Mouse (Mus musculus) MN1 (cell line): ENCODE measurements around the gene Lrrc49.

Experiments used
- DNase-seq: peaks from one replicate; pipeline ENCODE4 v3.0.0-alpha.2; 2016; ENCODE audit warnings: low spot score

Lrrc49 gene

DNA sequence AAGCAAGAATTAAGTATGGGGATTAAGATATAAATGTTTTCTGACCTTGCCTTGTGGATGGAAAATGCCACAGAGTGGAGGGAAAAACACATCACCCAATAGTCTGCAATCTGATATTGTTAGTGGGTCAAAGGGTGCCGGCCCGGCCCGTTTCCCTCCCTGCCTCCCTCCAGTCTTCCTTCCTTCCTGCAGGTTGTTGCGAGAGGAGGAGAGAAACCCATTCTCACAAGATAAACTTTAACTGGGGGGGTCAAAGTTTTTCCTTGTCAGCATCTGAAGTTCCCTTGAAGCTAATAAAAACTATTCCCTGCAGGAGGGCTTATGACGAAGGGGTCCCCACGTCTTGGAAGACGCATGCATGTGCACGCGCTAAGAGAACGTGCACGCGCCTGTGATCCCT is 157.6 kb downstream of the Lrrc49 start:
- no peak for DNase-seq

GRCm38 (mm10) chr9:60529348-60530243 is 158.4 kb downstream of the Lrrc49 start:
- DNase-seq: no peak

GRCm38 (mm10) chr9:60528269-60528668 is 159.7 kb downstream of the Lrrc49 start:
- no peak for DNase-seq

DNA sequence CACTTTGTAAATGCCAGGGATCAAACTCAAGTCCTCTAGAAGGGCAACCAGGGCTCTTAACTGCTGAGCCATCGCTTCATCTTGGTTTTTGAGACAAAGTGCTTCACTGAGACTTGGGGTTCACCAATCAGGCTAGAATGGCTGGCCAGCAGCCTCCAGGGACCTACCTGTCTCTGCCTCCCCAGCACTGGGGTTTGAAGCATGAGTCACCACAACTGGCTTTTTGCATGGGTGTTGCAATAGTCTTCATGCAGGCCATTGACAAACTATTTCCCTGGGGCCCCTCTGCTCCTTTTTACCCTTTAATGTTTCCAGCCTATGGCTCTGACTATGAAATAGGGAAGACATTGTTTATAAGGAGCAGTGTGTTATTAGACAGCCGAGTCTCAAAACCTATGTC is 160.1 kb downstream of the Lrrc49 start:
- no peak for DNase-seq

DNA sequence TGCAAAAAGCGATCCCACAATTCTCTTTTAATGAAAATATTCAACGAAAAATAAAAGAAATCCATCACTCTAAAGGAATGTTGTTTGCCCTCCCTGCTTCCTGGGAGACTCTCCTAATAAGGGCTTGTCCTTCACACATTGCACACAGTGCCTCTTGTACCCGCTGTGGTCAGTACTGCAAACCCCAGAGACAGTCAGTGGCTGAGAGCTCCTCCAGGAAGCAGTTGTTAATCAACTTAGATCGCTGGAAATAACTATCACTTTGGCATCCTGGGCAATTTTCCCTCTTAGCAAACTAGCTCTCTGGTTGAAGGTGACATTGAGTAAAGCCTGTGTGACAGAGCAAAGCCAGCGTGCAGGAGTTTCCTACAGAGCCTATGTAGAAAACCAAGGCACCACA is 160.9 kb downstream of the Lrrc49 start:
- DNase-seq: no peak

DNA sequence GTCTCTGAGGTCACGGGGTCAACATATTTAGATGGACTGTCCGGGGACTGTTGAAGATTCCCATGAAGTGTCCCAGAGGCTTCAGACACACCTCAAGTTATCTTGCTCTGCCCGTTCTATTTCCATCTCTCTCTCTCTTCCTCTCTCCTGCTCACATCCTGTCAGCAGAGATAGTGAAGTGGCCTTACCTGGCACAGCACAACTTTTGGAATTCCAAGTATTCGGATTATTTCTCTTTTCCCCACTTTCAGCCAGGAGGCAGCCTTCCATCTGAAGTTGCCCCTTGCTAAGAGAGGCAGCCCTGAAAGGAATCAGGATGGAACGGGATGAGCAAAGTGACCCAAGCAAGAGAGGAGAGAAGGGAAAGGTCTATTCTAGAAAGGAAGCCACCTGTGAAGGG is 161.8 kb downstream of the Lrrc49 start:
- no peak for DNase-seq

DNA sequence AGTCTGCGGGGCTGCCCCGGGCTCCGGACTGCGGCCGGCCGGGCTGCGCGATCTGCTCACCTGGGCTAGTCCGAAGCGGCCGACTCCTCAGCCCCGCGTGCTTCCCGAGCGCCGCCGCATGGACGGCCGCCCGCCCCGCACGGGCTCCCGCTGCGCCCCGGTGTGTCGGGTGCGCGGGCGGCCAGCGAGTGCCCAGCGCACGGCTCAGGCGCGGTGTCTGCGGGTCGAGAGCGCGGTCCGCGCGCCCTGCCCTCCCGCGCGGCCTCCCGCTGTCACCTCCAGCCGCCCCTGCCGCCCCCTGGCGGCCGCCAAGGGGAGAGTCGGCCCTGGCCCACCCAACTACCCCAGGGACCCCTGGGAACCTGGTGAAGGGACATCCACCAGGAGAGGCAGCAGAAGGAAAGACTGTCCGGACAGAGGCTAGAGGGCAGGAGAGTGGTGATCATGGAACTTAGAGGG is 166.1 kb downstream of the Lrrc49 start, which contains the start of gene Thsd4:
Gene Thsd4, minus strand, starts transcription at position 241 of the 459 bp plus-strand sequence.
- DNase-seq: no peak

GRCm38 (mm10) chr9:60521143-60521542 is 166.8 kb downstream of the Lrrc49 start:
- no peak for DNase-seq

GRCm38 (mm10) chr9:60519601-60520000 is 168.4 kb downstream of the Lrrc49 start:
- no peak for DNase-seq
